Mouse (Mus musculus): ENCODE results near the gene Ocln.

GRCm38 (mm10) chr13:100600317-100600716, 47.8 kb upstream of the Ocln start:
- TF ChIP-seq CTCF (IDR thresholded peaks at IDR 0.05), result no peak
- no peak for TF ChIP-seq EP300 (IDR thresholded peaks at IDR 0.05)

Data from lung, postnatal 0 days (tissue).